Mouse (Mus musculus) forebrain, embryonic 13.5 days (tissue): ENCODE results near the gene Trim11. TPM values are rescaled to one million over a fixed set of nuclear protein-coding genes. Genes with fewer than 3 reads are reported as not detected.

Experiments used
- ATAC-seq: fragments of 200-750 bp; cut with Nextera tagmentation; 2 replicates; pipeline ENCODE4 v1.8.0; 2017
- H3K27ac ChIP-seq: fragments of 300-500 bp; sonication (generic); 2 replicates; pipeline ENCODE4 v1.5.1; 2015; ENCODE audit warnings: inconsistent platforms, mild to moderate bottlenecking, moderate library complexity
- H3K27me3 ChIP-seq: fragments of 300-500 bp; sonication (generic); 2 replicates; pipeline ENCODE4 v1.6.1; 2015; ENCODE audit warnings: mild to moderate bottlenecking, inconsistent platforms
- H3K36me3 ChIP-seq: fragments of 300-500 bp; sonication (generic); 2 replicates; pipeline ENCODE4 v1.6.1; 2015; ENCODE audit warnings: mild to moderate bottlenecking, inconsistent platforms; ENCODE audit not compliant: poor library complexity, severe bottlenecking
- H3K4me1 ChIP-seq: fragments of 300-500 bp; sonication (generic); 2 replicates; pipeline ENCODE4 v1.6.1; 2015; ENCODE audit warnings: inconsistent platforms
- H3K4me2 ChIP-seq: fragments of 300-500 bp; sonication (generic); 2 replicates; pipeline ENCODE4 v1.6.1; 2015; ENCODE audit warnings: inconsistent platforms, mild to moderate bottlenecking, moderate library complexity
- H3K4me3 ChIP-seq: fragments of 300-500 bp; sonication (generic); 2 replicates; pipeline ENCODE4 v1.5.1; 2015; ENCODE audit warnings: mild to moderate bottlenecking, inconsistent platforms
- H3K9ac ChIP-seq: fragments of 300-500 bp; sonication (generic); 2 replicates; pipeline ENCODE4 v1.6.1; 2015; ENCODE audit warnings: mild to moderate bottlenecking, inconsistent platforms
- H3K9me3 ChIP-seq: fragments of 300-500 bp; sonication (generic); replicated peaks from 2 replicates; pipeline ENCODE4 v1.6.1; 2016; ENCODE audit warnings: inconsistent platforms
- WGBS: fragments of 180-500 bp; shearing (Covaris S2); methylation state at CpG from one replicate; pipeline ENCODE4 v1.1.7; 2015; 5-methylcytosine and 5-hydroxymethylcytosine counted together
- polyA plus RNA-seq: library from polyadenylated mRNA; unstranded; fragments of >200 nt; fragmentation: Nextera tagmentation; extraction: Ambion mirVana; gene quantifications from 2 replicates; pipeline ENCODE4 v1.2.1, GENCODE M21; 2015

Gene Trim11
- polyA plus RNA-seq, 1 experiment from 2014 or later, result 19.4 TPM

DNA sequence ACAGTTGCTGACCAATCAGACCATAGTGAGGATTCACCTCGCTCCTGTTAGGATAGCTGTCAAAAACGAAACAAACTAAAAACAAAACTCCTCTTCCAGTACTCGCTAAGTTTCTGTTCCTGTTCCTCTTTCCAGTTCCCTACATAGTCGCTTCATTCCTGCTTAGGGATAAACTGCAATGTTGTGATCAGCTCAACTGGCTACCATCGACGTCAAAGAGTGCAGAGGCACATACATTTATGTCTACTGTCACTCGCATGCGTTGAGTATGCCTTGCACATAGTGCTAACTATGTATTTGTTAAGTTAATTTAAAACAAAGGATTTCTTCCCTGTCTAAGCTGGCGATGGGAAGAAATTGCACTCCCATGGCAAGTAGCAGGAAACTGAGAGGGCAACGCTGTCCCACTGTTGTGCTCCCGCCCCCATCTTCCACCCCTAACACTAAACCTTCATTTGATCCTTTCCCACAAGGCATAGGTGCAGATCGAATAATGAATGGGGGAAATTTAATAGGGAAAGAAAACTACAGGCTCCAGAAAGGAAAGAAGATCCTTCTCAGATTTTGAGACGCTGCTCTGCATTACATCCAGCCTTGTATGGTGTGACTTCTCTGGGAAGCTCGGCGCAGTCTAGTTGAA, 18.6 kb upstream of the Trim11 start:
- Histone ChIP-seq H3K4me3 (peak overlapping the region; percentile 49), H3K9ac (peak overlapping the region; percentile 75), H3K36me3 (peaks cover 12% of the 10 kb centered on the region), H3K4me1 (peaks cover 43% of the 10 kb centered on the region), H3K27me3 (peaks cover 3% of the 10 kb centered on the region; the same call in 1 of the 2 replicates), H3K9me3 (peaks cover 6% of the 10 kb centered on the region; the same call in 1 of the 2 replicates), H3K4me2 (peak overlapping the region; percentile 74), H3K27ac (peak overlapping the region; percentile 68)
- 38% methylated on average over 15 of the region's 15 CpGs for WGBS
- no peak for ATAC-seq

DNA sequence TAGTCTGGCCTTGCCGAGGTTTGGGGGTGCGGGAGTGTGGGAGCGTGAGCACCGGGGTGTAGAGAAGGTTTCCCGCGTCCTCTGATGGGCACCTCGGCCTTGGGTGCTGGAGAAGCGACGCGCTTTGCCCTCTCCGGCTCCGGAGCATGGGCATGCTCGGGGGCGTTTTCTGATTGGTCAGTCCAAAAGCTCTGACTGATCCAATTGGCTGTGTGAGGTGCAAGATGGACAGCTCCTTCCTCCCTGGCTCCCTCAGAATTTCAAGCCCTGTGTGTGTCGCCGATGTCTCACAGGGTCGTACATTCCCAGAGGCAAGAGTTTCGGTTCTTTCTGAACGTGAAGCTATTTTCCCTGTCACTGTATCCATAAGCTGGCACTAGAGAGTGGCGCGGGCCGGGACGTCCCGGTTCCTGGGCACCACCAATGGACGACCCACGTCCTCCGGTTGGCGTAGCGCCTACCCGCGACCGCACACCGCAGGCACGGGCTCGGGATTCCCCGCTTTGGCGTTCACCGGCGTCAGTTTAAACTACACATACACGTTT, 17.9 kb upstream of the Trim11 start:
- H3K4me1 ChIP-seq, result peaks cover 43% of the 10 kb centered on the region
- peak overlapping the region; percentile 68 for H3K27ac ChIP-seq
- peaks cover 6% of the 10 kb centered on the region; the same call in 1 of the 2 replicates for H3K9me3 ChIP-seq
- peak overlapping the region; percentile 74 for H3K4me2 ChIP-seq
- peak overlapping the region; percentile 75 for H3K9ac ChIP-seq
- peak overlapping the region; percentile 49 for H3K4me3 ChIP-seq
- H3K36me3 ChIP-seq, result peaks cover 12% of the 10 kb centered on the region
- H3K27me3 ChIP-seq, result peaks cover 3% of the 10 kb centered on the region; the same call in 1 of the 2 replicates
- ATAC-seq, result peak; percentile 86
- 3% methylated on average over 40 of the region's 40 CpGs for WGBS

DNA sequence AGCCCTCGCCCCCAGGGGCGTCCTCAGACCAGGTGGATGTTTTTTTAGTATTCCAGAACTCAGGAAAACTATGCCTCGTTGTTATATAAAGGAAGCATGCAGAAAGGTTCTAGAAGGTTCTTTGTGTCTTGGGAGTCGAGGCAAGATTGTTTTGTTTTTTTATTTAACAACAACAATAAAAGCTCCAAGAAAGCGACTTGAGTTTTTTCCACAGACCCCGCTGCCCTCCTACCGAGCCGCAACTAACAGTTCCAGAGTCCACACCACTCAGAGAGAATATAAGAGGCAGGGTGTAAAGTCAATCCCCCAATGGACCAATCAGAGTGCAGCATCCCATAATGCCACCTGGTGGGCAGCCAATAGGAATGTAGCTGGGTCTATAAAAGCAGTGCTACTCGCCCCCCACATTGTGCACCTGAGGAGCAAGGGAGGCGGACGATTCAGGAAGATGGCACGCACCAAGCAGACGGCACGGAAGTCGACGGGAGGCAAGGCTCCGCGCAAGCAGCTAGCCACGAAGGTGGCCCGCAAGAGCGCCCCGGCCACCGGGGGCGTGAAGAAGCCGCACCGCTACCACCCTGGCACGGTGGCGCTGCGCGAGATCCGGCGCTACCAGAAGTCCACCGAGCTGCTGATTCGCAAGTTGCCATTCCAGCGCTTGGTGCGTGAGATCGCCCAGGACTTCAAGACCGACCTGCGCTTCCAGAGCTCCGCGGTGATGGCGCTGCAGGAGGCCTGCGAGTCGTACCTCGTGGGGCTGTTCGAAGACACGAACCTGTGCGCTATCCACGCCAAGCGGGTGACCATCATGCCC, 16.3 kb upstream of the Trim11 start:
- H3K4me2 ChIP-seq, result no peak overlapping the region
- no peak overlapping the region for H3K4me3 ChIP-seq
- H3K27ac ChIP-seq, result no peak overlapping the region
- H3K9me3 ChIP-seq, result peaks cover 6% of the 10 kb centered on the region; the same call in 1 of the 2 replicates
- WGBS, result 69% methylated on average over 50 of the region's 50 CpGs
- H3K27me3 ChIP-seq, result peaks cover 3% of the 10 kb centered on the region; the same call in 1 of the 2 replicates
- no peak for ATAC-seq
- peaks cover 36% of the 10 kb centered on the region for H3K4me1 ChIP-seq
- peaks cover 12% of the 10 kb centered on the region for H3K36me3 ChIP-seq
- no peak overlapping the region for H3K9ac ChIP-seq

DNA sequence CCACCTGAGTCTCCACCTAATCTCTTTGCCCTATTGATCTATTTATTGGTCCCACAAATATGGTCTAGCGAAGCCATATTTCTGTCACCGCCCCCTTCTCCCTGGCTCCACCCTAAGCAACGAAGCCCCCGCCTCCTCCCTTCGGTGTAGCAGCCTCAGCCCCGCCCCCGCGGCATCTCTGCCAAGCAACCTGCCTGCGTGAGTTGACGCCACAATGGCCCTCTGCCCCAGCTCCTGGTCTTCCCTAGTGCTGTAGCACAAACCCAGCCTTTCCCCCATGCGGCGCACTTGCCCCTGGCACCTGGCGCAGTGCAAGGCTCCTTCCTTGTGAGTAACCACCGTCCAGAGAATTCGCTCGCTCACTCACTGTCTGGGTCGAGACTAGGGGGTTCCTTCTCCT, 14.3 kb upstream of the Trim11 start:
- H3K36me3 ChIP-seq, result peaks cover 9% of the 10 kb centered on the region; the same call in 1 of the 2 replicates
- no peak overlapping the region for H3K9ac ChIP-seq
- H3K27me3 ChIP-seq, result peaks cover 3% of the 10 kb centered on the region; the same call in 1 of the 2 replicates
- no peak overlapping the region for H3K4me2 ChIP-seq
- H3K27ac ChIP-seq, result no peak overlapping the region
- H3K4me1 ChIP-seq, result peaks cover 16% of the 10 kb centered on the region
- no peak for ATAC-seq
- 33% methylated on average over 17 of the region's 17 CpGs for WGBS
- H3K4me3 ChIP-seq, result no peak overlapping the region
- H3K9me3 ChIP-seq, result peaks cover 6% of the 10 kb centered on the region; the same call in 1 of the 2 replicates

DNA sequence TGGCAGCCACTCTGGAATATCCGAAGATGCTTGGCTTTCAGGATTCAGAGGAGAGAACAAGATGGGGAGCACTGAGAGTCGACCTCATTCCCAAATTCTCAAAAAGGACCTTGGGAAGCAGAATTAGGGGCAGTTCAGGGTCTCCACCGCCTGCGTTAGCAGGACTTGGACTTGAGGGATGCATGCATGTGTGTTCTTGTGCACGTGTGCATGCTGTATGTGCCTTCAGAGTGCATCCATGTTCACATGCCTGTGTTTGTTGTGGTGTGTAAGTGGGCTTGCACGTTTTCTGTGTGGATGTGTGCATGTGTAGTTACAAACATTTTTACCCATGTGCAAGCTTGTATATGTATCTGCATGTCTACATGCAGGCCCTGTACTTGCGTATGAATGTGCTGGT, 13.7 kb upstream of the Trim11 start:
- H3K9ac ChIP-seq, result no peak overlapping the region
- 86% methylated on average over 7 of the region's 7 CpGs for WGBS
- H3K4me3 ChIP-seq, result no peak overlapping the region
- no peak for ATAC-seq
- no peak overlapping the region for H3K4me2 ChIP-seq
- peaks cover 3% of the 10 kb centered on the region; the same call in 1 of the 2 replicates for H3K27me3 ChIP-seq
- H3K9me3 ChIP-seq, result peaks cover 6% of the 10 kb centered on the region; the same call in 1 of the 2 replicates
- H3K36me3 ChIP-seq, result peaks cover 10% of the 10 kb centered on the region; the same call in 1 of the 2 replicates
- no peak overlapping the region for H3K27ac ChIP-seq
- peaks cover 10% of the 10 kb centered on the region for H3K4me1 ChIP-seq

DNA sequence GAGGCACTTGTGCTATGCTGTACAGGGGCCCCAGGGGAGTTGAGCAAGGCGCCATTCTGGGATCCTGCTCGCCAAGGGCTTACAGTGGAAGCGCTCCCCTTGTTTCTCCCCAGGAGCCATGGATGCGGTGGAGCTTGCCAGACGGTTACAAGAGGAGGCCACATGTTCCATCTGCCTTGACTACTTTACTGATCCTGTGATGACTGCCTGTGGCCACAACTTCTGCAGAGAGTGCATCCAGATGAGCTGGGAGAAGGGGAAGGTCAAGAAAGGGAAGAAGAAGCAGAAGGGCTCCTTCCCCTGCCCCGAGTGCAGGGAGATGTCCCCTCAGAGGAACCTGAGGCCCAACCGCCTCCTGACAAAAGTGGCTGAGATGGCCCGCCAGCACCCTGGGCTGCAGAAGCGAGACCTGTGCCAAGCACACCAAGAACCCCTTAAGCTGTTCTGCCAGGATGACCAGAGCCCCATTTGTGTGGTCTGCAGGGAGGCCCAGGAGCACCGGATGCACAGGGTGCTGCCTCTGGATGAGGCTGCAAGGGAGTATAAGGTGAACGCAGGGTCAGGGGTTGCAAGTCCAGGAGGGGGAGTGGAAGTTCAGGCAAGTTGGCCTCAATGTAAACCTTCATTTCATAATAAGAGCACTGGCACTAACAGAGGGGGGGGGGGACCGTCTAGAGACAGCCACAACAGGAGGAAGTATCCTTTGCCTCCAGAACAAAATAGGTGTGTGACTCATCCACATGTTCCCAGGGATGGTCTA, 12.7 kb upstream of the Trim11 start:
- H3K36me3 ChIP-seq, result peaks cover 17% of the 10 kb centered on the region; the same call in 1 of the 2 replicates
- peaks cover 6% of the 10 kb centered on the region; the same call in 1 of the 2 replicates for H3K9me3 ChIP-seq
- H3K4me1 ChIP-seq, result peaks cover 3% of the 10 kb centered on the region; the same call in 1 of the 2 replicates
- no peak overlapping the region for H3K4me2 ChIP-seq
- no peak overlapping the region for H3K4me3 ChIP-seq
- 58% methylated on average over 12 of the region's 12 CpGs for WGBS
- H3K9ac ChIP-seq, result no peak overlapping the region
- no peak overlapping the region for H3K27ac ChIP-seq
- no peak for ATAC-seq
- peaks cover 3% of the 10 kb centered on the region; the same call in 1 of the 2 replicates for H3K27me3 ChIP-seq

DNA sequence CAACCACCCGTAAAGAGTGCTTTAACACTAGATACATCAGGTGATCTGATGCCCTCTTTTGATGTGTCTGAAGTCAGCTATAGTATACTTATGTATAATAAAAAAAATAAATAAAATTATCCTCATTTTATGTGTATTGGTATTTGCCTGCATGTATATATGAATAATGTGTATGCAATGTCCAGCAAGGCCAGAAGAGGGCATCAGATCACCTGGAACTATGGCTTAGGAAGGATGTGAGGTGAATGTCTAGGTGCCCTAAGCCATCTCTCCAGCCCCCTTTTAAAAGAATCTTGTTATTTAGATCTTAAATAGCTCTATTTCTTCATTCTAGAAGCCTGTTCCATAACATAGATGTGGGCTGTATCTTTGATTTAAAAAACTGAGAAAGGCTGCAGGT, 10.5 kb upstream of the Trim11 start:
- Histone ChIP-seq H3K27me3 (peaks cover under 1% of the 10 kb centered on the region; the same call in 1 of the 2 replicates), H3K4me1 (no peaks in the 10 kb centered on the region), H3K27ac (no peak overlapping the region), H3K9me3 (no peaks in the 10 kb centered on the region), H3K4me3 (no peak overlapping the region), H3K9ac (no peak overlapping the region), H3K4me2 (no peak overlapping the region), H3K36me3 (peaks cover 34% of the 10 kb centered on the region)
- no peak for ATAC-seq
- 98% methylated on average over 1 of the region's 1 CpGs for WGBS

DNA sequence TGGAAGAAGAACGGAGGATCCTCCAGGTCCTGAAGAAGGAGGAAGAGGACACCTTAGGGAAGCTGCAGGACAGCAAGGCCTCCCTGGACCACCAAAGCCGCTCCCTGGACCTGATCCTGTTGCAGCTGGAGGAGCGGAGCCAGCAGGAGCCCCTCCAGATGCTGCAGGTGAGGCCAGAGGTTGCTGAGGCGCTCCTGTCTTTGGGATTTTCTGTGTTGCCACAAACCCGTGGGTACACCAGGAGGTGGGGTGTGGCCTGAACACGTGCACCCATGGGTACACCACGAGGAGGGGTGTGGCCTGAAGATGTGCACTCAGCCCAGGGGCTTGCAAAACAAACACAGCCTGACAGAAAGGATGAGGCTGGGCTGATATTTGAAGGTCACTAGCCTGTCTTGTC, 9.3 kb upstream of the Trim11 start:
- Histone ChIP-seq H3K36me3 (peaks cover 38% of the 10 kb centered on the region), H3K4me2 (no peak overlapping the region), H3K4me1 (no peaks in the 10 kb centered on the region), H3K27me3 (no peaks in the 10 kb centered on the region), H3K9ac (no peak overlapping the region), H3K27ac (no peak overlapping the region), H3K4me3 (no peak overlapping the region), H3K9me3 (no peaks in the 10 kb centered on the region)
- ATAC-seq, result no peak
- WGBS, result 86% methylated on average over 7 of the region's 7 CpGs

DNA sequence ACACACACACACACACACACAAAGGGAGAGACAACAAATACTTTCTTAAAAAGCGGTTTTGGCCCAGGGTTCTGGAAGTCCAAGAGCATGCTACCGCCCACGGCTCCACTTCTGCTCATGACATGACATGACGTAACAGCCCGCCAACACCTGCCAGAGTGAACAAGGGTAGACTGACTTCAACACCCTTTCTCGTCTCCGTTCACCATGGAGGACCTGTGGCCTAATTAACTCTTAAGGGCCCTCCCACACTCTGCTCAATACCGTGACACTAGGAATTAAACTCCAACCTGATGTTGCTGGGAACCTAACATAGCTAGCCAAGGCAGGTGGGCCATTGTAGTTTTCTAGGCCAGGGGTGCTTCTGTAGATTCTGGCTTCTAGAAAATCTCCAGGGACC, 8.9 kb upstream of the Trim11 start:
- no peaks in the 10 kb centered on the region; the same call in 1 of the 2 replicates for H3K4me1 ChIP-seq
- no peak overlapping the region for H3K4me2 ChIP-seq
- peaks cover 38% of the 10 kb centered on the region for H3K36me3 ChIP-seq
- H3K27ac ChIP-seq, result no peak overlapping the region
- H3K9ac ChIP-seq, result no peak overlapping the region
- no peaks in the 10 kb centered on the region for H3K27me3 ChIP-seq
- no peak for ATAC-seq
- 81% methylated on average over 8 of the region's 8 CpGs for WGBS
- no peak overlapping the region for H3K4me3 ChIP-seq
- no peaks in the 10 kb centered on the region for H3K9me3 ChIP-seq

DNA sequence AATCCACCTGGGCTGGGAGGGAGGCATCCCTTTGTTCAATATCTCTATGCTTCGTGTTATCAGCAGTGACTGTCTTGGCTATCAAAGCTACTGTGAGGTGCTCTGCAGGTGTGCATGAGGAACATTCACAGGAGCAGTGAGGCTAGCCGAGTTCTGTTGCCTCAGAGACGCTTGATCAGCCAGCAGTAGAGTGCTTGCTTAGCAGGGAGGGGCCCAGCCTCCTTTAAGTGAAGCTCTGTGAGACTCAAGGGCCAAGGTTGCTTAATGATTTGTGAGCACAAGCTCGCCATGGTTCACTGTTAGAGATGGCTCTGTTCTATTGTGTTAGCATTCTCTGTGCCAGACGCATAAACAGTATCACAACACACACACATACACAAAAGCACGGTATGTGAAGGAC, 8.2 kb upstream of the Trim11 start:
- ATAC-seq, result no peak
- WGBS, result 77% methylated on average over 6 of the region's 6 CpGs

DNA sequence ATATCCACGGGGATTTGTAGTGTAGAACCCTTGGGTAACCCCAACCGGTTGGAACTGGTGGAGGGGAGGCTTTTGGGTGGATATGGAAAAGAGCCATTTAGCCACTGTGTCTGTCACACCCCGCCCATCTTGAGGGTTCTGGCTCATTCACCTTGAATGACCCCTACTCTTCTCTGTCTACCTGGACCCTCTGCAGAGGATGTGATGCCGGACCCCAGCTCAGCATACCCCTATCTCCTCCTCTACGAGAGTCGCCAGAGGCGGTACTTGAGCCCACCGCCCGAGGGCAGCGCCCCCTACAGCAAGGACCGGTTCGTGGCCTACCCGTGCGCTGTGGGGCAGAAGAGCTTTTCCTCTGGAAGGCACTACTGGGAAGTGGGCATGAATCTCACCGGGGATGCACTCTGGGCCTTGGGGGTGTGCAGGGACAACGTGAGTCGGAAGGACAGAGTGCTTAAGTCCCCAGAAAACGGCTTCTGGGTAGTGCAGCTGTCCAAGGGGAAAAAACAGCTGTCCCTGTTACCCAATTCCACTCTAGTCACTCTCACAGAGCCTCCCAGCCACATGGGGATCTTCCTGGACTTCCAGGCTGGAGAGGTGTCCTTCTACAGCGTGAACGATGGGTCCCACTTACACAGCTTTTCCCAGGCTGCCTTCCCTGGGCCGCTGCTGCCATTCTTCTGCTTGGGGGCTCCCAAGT, 6.9 kb upstream of the Trim11 start:
- Histone ChIP-seq H3K27me3 (no peaks in the 10 kb centered on the region), H3K9ac (no peak overlapping the region), H3K4me1 (peaks cover 12% of the 10 kb centered on the region), H3K9me3 (no peaks in the 10 kb centered on the region), H3K4me3 (no peak overlapping the region), H3K36me3 (peaks cover 45% of the 10 kb centered on the region), H3K4me2 (no peak overlapping the region), H3K27ac (no peak overlapping the region)
- WGBS, result 92% methylated on average over 21 of the region's 21 CpGs
- no peak for ATAC-seq

More for the DNA sequence above, 8.2 kb upstream of the Trim11 start:
- Histone ChIP-seq H3K4me1 (peaks cover 4% of the 10 kb centered on the region), H3K9me3 (no peaks in the 10 kb centered on the region), H3K4me2 (no peak overlapping the region), H3K4me3 (no peak overlapping the region), H3K27ac (no peak overlapping the region), H3K27me3 (no peaks in the 10 kb centered on the region), H3K9ac (no peak overlapping the region), H3K36me3 (peaks cover 42% of the 10 kb centered on the region)
